Mouse (Mus musculus) kidney, postnatal 4 days (tissue): ENCODE results near the gene Phldb1.
"Not testable (repeated sequence)": the region's sequence is repeated elsewhere in the genome, so short reads cannot be mapped to it uniquely, and the experiment has no call there.

ENCODE experiments used
- DNase-seq, 2 experiments: peaks; one replicate each; pipeline ENCODE4 v3.0.0; 2021; ENCODE audit warnings: mixed read lengths in 2 of 2

The Phldb1 gene

GRCm38 (mm10) chr9:44652027-44652426 lies 83.0 kb downstream of the Phldb1 start:
- DNase-seq = peak; percentile 85 to 89

GRCm38 (mm10) chr9:44648881-44649281 lies 86.1 kb downstream of the Phldb1 start:
- no peak for DNase-seq

- DNase-seq = no peak
Measured at GRCm38 (mm10) chr9:44647656-44648055, 87.3 kb downstream of the Phldb1 start.

GRCm38 (mm10) chr9:44647026-44647425 lies 88.0 kb downstream of the Phldb1 start:
- no peak for DNase-seq

GRCm38 (mm10) chr9:44646366-44646765 lies 88.6 kb downstream of the Phldb1 start:
- DNase-seq = no peak

GRCm38 (mm10) chr9:44645924-44646323 lies 89.1 kb downstream of the Phldb1 start:
- peak in 1 of 2 experiments; percentile 33 for DNase-seq

GRCm38 (mm10) chr9:44645481-44645880 lies 89.5 kb downstream of the Phldb1 start:
- DNase-seq = peak; percentile 73 to 81

GRCm38 (mm10) chr9:44644186-44644585 lies 90.8 kb downstream of the Phldb1 start:
- DNase-seq = no peak

- DNase-seq = no peak
Measured at GRCm38 (mm10) chr9:44643103-44643502, 91.9 kb downstream of the Phldb1 start.

GRCm38 (mm10) chr9:44641616-44642015 lies 93.4 kb downstream of the Phldb1 start:
- no peak for DNase-seq

- no peak for DNase-seq
Measured at GRCm38 (mm10) chr9:44640646-44641357, 94.2 kb downstream of the Phldb1 start.

GRCm38 (mm10) chr9:44640028-44640427 lies 95.0 kb downstream of the Phldb1 start:
- not testable (repeated sequence) for DNase-seq

GRCm38 (mm10) chr9:44638726-44639125 lies 96.3 kb downstream of the Phldb1 start:
- peak in 1 of 2 experiments; percentile 24 for DNase-seq

- peak; percentile 77 to 84 for DNase-seq
Measured at GRCm38 (mm10) chr9:44637551-44638169, 97.3 kb downstream of the Phldb1 start.
